Mouse (Mus musculus): Measurements from ENCODE around the gene Trim15. TPM values are rescaled to one million over a fixed set of nuclear protein-coding genes. Genes with fewer than 3 reads are reported as not detected.
A peak's percentile ranks its signal among the peaks of the same experiment; 100 is the strongest.

The Trim15 gene
- polyA plus RNA-seq, 1 experiment: 39.3 TPM

- Histone ChIP-seq H3K4me1 (ENCODE audit: control insufficient read depth, insufficient read depth, insufficient read length, low read length) (peaks cover 29% of the 10 kb centered on the region), H3K4me3 (ENCODE audit: low read depth, low read length) (no peak overlapping the region), H3K27me3 (ENCODE audit: control insufficient read depth, insufficient read depth, low read length) (no peaks in the 10 kb centered on the region), H3K36me3 (ENCODE audit: control insufficient read depth, insufficient read depth, low read length) (peaks cover 11% of the 10 kb centered on the region; the same call in 1 of the 2 replicates), H3K27ac (ENCODE audit: insufficient read depth, low read depth, low read length) (no peak overlapping the region)
- TF ChIP-seq POLR2A (IDR thresholded peaks at IDR 0.05; ENCODE audit: low read depth, low read length): no peak
- no peak for TF ChIP-seq CTCF (IDR thresholded peaks at IDR 0.05; ENCODE audit: extremely low read depth, insufficient read length, insufficient replicate concordance, low read depth, low read length)
Observed at GRCm38 (mm10) chr17:36840961-36841445, 26.0 kb downstream of the Trim15 start.

GRCm38 (mm10) chr17:36839931-36840330, 27.1 kb downstream of the Trim15 start:
- Histone ChIP-seq H3K4me3 (ENCODE audit: low read depth, low read length) (no peak overlapping the region), H3K36me3 (ENCODE audit: control insufficient read depth, insufficient read depth, low read length) (peaks cover 11% of the 10 kb centered on the region; the same call in 1 of the 2 replicates), H3K27me3 (ENCODE audit: control insufficient read depth, insufficient read depth, low read length) (no peaks in the 10 kb centered on the region), H3K4me1 (ENCODE audit: control insufficient read depth, insufficient read depth, insufficient read length, low read length) (peaks cover 24% of the 10 kb centered on the region), H3K27ac (ENCODE audit: insufficient read depth, low read depth, low read length) (no peak overlapping the region)
- 79% methylated on average over 3 of the region's 3 CpGs for WGBS
- no peak for TF ChIP-seq CTCF (IDR thresholded peaks at IDR 0.05; ENCODE audit: extremely low read depth, insufficient read length, insufficient replicate concordance, low read depth, low read length)
- no peak for TF ChIP-seq POLR2A (IDR thresholded peaks at IDR 0.05; ENCODE audit: low read depth, low read length)

GRCm38 (mm10) chr17:36839001-36839400, 28.0 kb downstream of the Trim15 start:
- Histone ChIP-seq H3K4me3 (ENCODE audit: low read depth, low read length) (no peak overlapping the region), H3K27ac (ENCODE audit: insufficient read depth, low read depth, low read length) (no peak overlapping the region), H3K4me1 (ENCODE audit: control insufficient read depth, insufficient read depth, insufficient read length, low read length) (peaks cover 15% of the 10 kb centered on the region), H3K27me3 (ENCODE audit: control insufficient read depth, insufficient read depth, low read length) (no peaks in the 10 kb centered on the region), H3K36me3 (ENCODE audit: control insufficient read depth, insufficient read depth, low read length) (peaks cover 11% of the 10 kb centered on the region; the same call in 1 of the 2 replicates)
- TF ChIP-seq CTCF (IDR thresholded peaks at IDR 0.05; ENCODE audit: extremely low read depth, insufficient read length, insufficient replicate concordance, low read depth, low read length): no peak
- TF ChIP-seq POLR2A (IDR thresholded peaks at IDR 0.05; ENCODE audit: low read depth, low read length): no peak
- WGBS: 81% methylated on average over 5 of the region's 5 CpGs

- peaks cover 7% of the 10 kb centered on the region; the same call in 1 of the 2 replicates for H3K4me1 ChIP-seq (ENCODE audit: control insufficient read depth, insufficient read depth, insufficient read length, low read length)
- H3K4me3 ChIP-seq (ENCODE audit: low read depth, low read length): peak within 1 kb of the TSS; percentile 85
- peak; percentile 84 for TF ChIP-seq POLR2A (IDR thresholded peaks at IDR 0.05; ENCODE audit: low read depth, low read length)
- TF ChIP-seq CTCF (IDR thresholded peaks at IDR 0.05; ENCODE audit: extremely low read depth, insufficient read length, insufficient replicate concordance, low read depth, low read length): no peak
- H3K27ac ChIP-seq (ENCODE audit: insufficient read depth, low read depth, low read length): peak within 1 kb of the TSS; percentile 95
- H3K27me3 ChIP-seq (ENCODE audit: control insufficient read depth, insufficient read depth, low read length): no peaks in the 10 kb centered on the region
- peaks cover 4% of the 10 kb centered on the region; the same call in 1 of the 2 replicates for H3K36me3 ChIP-seq (ENCODE audit: control insufficient read depth, insufficient read depth, low read length)
- under 1% methylated on average over 58 of the region's 58 CpGs for WGBS
Observed at GRCm38 (mm10) chr17:36836874-36837647, 29.9 kb downstream of the Trim15 start, which contains the start of gene Trim26. Gene Trim26, plus strand, starts transcription at chr17:36837134.

- peak overlapping the region; percentile 85 for H3K27ac ChIP-seq (ENCODE audit: insufficient read depth, low read depth, low read length)
- peaks cover 7% of the 10 kb centered on the region; the same call in 1 of the 2 replicates for H3K4me1 ChIP-seq (ENCODE audit: control insufficient read depth, insufficient read depth, insufficient read length, low read length)
- H3K36me3 ChIP-seq (ENCODE audit: control insufficient read depth, insufficient read depth, low read length): peaks cover 4% of the 10 kb centered on the region; the same call in 1 of the 2 replicates
- H3K27me3 ChIP-seq (ENCODE audit: control insufficient read depth, insufficient read depth, low read length): no peaks in the 10 kb centered on the region
- H3K4me3 ChIP-seq (ENCODE audit: low read depth, low read length): peak overlapping the region; percentile 59
- WGBS: 7% methylated on average over 3 of the region's 3 CpGs
- TF ChIP-seq POLR2A (IDR thresholded peaks at IDR 0.05; ENCODE audit: low read depth, low read length) (no peak), CTCF (IDR thresholded peaks at IDR 0.05; ENCODE audit: extremely low read depth, insufficient read length, insufficient replicate concordance, low read depth, low read length) (no peak)
Observed at GRCm38 (mm10) chr17:36836427-36836812, 30.6 kb downstream of the Trim15 start.

- H3K27me3 ChIP-seq (ENCODE audit: control insufficient read depth, insufficient read depth, low read length): no peaks in the 10 kb centered on the region
- peaks cover 7% of the 10 kb centered on the region; the same call in 1 of the 2 replicates for H3K4me1 ChIP-seq (ENCODE audit: control insufficient read depth, insufficient read depth, insufficient read length, low read length)
- TF ChIP-seq CTCF (IDR thresholded peaks at IDR 0.05; ENCODE audit: extremely low read depth, insufficient read length, insufficient replicate concordance, low read depth, low read length): peak; percentile 36; the same call in 1 of the 2 replicates
- TF ChIP-seq POLR2A (IDR thresholded peaks at IDR 0.05; ENCODE audit: low read depth, low read length): no peak
- H3K36me3 ChIP-seq (ENCODE audit: control insufficient read depth, insufficient read depth, low read length): peaks cover 3% of the 10 kb centered on the region; the same call in 1 of the 2 replicates
- 16% methylated on average over 12 of the region's 12 CpGs for WGBS
- peak overlapping the region; percentile 1; the same call in 1 of the 2 replicates for H3K4me3 ChIP-seq (ENCODE audit: low read depth, low read length)
- peak overlapping the region; percentile 85 for H3K27ac ChIP-seq (ENCODE audit: insufficient read depth, low read depth, low read length)
Observed at GRCm38 (mm10) chr17:36835591-36836426, 31.2 kb downstream of the Trim15 start.

All from small intestine, adult 2 months (tissue).